Mouse (Mus musculus): ENCODE data around the gene Slc7a7. TPM values are rescaled to one million over a fixed set of nuclear protein-coding genes. Genes with fewer than 3 reads are reported as not detected.

The Slc7a7 gene
- total and polyA plus RNA-seq, 3 experiments: 20.1 to 65.6 TPM; not detected in 1

DNA sequence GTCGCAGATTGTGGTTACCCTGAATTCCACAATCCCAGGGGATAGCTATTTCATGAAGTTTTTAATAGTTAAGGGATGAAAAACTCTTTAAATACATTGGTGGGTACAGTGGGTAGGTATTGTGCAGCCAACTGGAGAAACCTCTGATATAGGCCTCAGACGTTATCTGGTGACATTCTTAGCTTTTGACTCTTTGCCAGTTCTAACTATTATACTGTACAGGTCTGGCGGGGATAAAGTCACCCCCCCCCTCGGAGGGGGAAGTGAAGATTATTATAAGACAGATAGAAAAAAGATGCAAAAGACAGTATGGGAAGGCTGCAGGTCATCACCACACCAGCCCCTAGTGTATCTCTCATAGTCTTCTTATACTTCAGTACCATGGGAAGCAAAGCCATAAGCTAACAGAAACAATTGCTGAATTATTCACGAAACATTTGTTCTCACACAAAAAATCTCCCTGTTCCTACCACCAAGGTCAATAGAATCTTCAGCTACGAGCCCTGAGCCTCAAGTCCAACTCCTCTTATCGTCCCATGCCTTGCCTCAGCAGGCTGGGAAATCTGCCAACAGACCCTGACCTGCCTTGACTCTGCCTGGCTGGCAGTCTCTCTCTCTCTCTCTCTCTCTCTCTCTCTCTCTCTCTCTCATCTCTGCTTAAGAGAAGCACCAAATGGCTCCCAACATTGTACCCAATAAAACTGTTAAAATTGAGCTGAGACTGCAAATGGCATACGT is 84.0 kb downstream of the Slc7a7 start (continued):
- TF ChIP-seq NRF1 (IDR thresholded peaks at IDR 0.05; ENCODE audit: insufficient read depth, low read depth, low read length, poor library complexity, severe bottlenecking) (no peak), POLR2AphosphoS5 (IDR thresholded peaks at IDR 0.05; ENCODE audit: borderline replicate concordance, low read depth, low read length) (no peak), CHD2 (IDR thresholded peaks at IDR 0.05; ENCODE audit: low read length) (no peak)

DNA sequence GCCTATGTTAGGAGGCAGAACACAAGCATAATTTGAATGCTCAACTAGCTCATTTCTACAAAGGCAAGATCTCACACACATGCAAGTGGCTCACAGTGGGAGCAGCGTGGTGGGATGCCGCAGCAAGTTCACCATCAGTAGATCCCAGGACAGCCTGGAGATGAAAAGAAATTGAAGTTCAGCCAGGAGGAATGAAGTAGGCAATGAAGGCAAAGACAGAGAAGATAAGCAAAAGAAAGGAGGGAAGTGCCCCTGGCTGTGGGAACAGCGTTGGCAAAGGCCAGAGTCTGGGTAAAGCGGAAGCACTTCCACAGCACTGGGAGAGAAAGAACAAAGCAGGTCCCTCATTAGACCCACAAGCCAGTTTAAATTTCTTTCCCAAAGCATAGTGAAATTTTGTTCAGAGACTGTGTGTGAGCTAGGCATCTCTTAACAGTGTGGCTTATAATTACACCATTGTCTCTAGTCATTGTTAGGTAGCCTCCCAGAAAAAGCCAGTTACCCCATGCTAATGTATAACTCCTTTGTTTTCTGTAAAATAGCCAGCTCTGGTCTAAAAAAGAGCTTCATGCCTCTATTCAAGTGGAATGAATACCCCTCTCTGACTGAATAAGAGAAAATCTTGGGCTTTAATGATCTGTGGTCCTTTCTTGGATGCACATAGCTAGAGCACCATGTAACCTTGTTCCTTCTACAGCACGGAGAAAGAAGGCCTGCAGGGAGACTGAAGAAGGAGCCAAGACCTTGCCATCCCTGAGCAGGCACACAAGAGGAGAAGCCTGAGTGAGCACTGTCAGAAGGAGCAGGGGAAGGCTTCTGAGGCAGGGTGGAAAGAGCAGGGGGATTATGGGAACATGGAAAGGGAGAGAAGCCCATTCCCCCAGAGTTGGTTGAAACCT is 85.2 kb downstream of the Slc7a7 start:
- no peak overlapping the region for H3K4me3 ChIP-seq (ENCODE audit: control insufficient read depth in 1 of 2, insufficient read depth in 1 of 2, low read depth in 2 of 2, low read length in 2 of 2)
- no peak overlapping the region for H3K9ac ChIP-seq (ENCODE audit: control insufficient read depth, low read depth, low read length, poor library complexity, severe bottlenecking)
- no peaks in the 10 kb centered on the region for H3K9me3 ChIP-seq (replicated peaks; ENCODE audit: insufficient read depth, low read length)
- no peak overlapping the region for H3K27ac ChIP-seq (ENCODE audit: control insufficient read depth, low read depth, low read length)
- no peaks in the 10 kb centered on the region for H3K79me2 ChIP-seq (ENCODE audit: control insufficient read depth, insufficient read depth, low read length, poor library complexity)
- H3K4me1 ChIP-seq (ENCODE audit: control insufficient read depth in 1 of 2, insufficient read depth in 2 of 2, low read length in 2 of 2): peaks cover 14 to 19% of the 10 kb centered on the region in 2 experiments
- no peak for DNase-seq (ENCODE audit: low read depth, low spot score)
- TF ChIP-seq USF1 (IDR thresholded peaks at IDR 0.05; ENCODE audit: low read depth, low read length) (no peak), UBTF (IDR thresholded peaks at IDR 0.05; ENCODE audit: borderline replicate concordance, insufficient read depth, low read depth, low read length) (no peak), MYC (IDR thresholded peaks at IDR 0.05; ENCODE audit: low read depth, low read length) (no peak), USF2 (IDR thresholded peaks at IDR 0.05; ENCODE audit: borderline replicate concordance in 1 of 2, insufficient read depth in 1 of 2, low read depth in 1 of 2, low read length in 2 of 2) (no peak), ZC3H11A (IDR thresholded peaks at IDR 0.05; ENCODE audit: low read depth, low read length) (no peak), HCFC1 (IDR thresholded peaks at IDR 0.05; ENCODE audit: low read depth, low read length) (no peak), TBP (IDR thresholded peaks at IDR 0.05; ENCODE audit: low read depth, low read length) (no peak), TCF12 (IDR thresholded peaks at IDR 0.05; ENCODE audit: low read depth, low read length) (no peak), MAZ (IDR thresholded peaks at IDR 0.05; ENCODE audit: low read depth, low read length) (no peak), NRF1 (IDR thresholded peaks at IDR 0.05; ENCODE audit: insufficient read depth, low read depth, low read length, poor library complexity, severe bottlenecking) (no peak), POLR2AphosphoS5 (IDR thresholded peaks at IDR 0.05; ENCODE audit: borderline replicate concordance, low read depth, low read length) (no peak), SMC3 (IDR thresholded peaks at IDR 0.05; ENCODE audit: low read depth, low read length) (no peak), MEF2A (IDR thresholded peaks at IDR 0.05; ENCODE audit: extremely low read depth, insufficient replicate concordance, low read depth, low read length, poor library complexity, severe bottlenecking) (no peak), ZNF384 (IDR thresholded peaks at IDR 0.05; ENCODE audit: low read depth, low read length) (no peak), ZMIZ1 (IDR thresholded peaks at IDR 0.05; ENCODE audit: low read depth, low read length) (no peak), BHLHE40 (IDR thresholded peaks at IDR 0.05; ENCODE audit: borderline replicate concordance, low read depth, low read length) (no peak), CHD2 (IDR thresholded peaks at IDR 0.05; ENCODE audit: low read length) (no peak)
- H3K36me3 ChIP-seq (ENCODE audit: control insufficient read depth in 1 of 2, insufficient read depth in 2 of 2, low read length in 2 of 2): peaks cover 0 to 15% of the 10 kb centered on the region in 2 experiments; a peak in 2 of 4 replicates
- H3K27me3 ChIP-seq (ENCODE audit: control insufficient read depth in 1 of 2, insufficient read depth in 2 of 2, low read length in 2 of 2): peaks cover 2% of the 10 kb centered on the region in 2 experiments; a peak in 1 of 4 replicates
